Mouse (Mus musculus) forebrain, postnatal 0 days (tissue): ENCODE measurements around the gene Shank2. TPM values are rescaled to one million over a fixed set of nuclear protein-coding genes. Genes with fewer than 3 reads are reported as not detected.

Experiments used
- ATAC-seq: fragments of 200-750 bp; cut with Nextera tagmentation; 2 replicates; pipeline ENCODE4 v1.8.0; 2017; ENCODE audit warnings: mild to moderate bottlenecking, moderate library complexity
- DNase-seq: peaks from one replicate; pipeline ENCODE4 v3.0.0-alpha.2; 2015
- H3K27ac ChIP-seq: fragments of 300-500 bp; sonication (generic); 2 replicates; pipeline ENCODE4 v1.5.1; 2014; ENCODE audit warnings: low read depth, mild to moderate bottlenecking, antibody characterized with exemption, low read length, moderate library complexity, mixed read lengths
- H3K27me3 ChIP-seq: fragments of 300-500 bp; sonication (generic); 2 replicates; pipeline ENCODE4 v1.6.1; 2014; ENCODE audit warnings: mild to moderate bottlenecking, low read length, mixed read lengths; ENCODE audit not compliant: insufficient read depth
- H3K36me3 ChIP-seq: fragments of 300-500 bp; sonication (generic); 2 replicates; pipeline ENCODE4 v1.6.1; 2014; ENCODE audit warnings: mild to moderate bottlenecking, moderate library complexity; ENCODE audit not compliant: insufficient read depth
- H3K4me1 ChIP-seq: fragments of 300-500 bp; sonication (generic); 2 replicates; pipeline ENCODE4 v1.6.1; 2014; ENCODE audit warnings: antibody characterized with exemption; ENCODE audit not compliant: insufficient read depth
- H3K4me2 ChIP-seq: fragments of 300-500 bp; sonication (generic); 2 replicates; pipeline ENCODE4 v1.6.1; 2014; ENCODE audit warnings: low read depth, mild to moderate bottlenecking, moderate library complexity
- H3K4me3 ChIP-seq: fragments of 300-500 bp; sonication (generic); 2 replicates; pipeline ENCODE4 v1.5.1; 2014; ENCODE audit warnings: low read depth, low read length, mixed read lengths
- H3K9ac ChIP-seq: fragments of 300-500 bp; sonication (generic); 2 replicates; pipeline ENCODE4 v1.6.1; 2014; ENCODE audit warnings: mild to moderate bottlenecking
- H3K9me3 ChIP-seq: fragments of 300-500 bp; sonication (generic); 2 replicates; pipeline ENCODE4 v1.6.1; 2016; ENCODE audit warnings: low read length
- CTCF ChIP-seq: sonication (generic); IDR thresholded peaks from 2 replicates; pipeline ENCODE4 v1.5.1; 2016; ENCODE audit warnings: antibody characterized with exemption, control low read depth, low read depth
- WGBS: fragments of 180-500 bp; shearing (Covaris S2); extraction: QIAGEN DNeasy Blood & Tissue Kit; methylation state at CpG from one replicate; pipeline ENCODE4 v1.1.7; 2014; 5-methylcytosine and 5-hydroxymethylcytosine counted together
- polyA plus RNA-seq: library from polyadenylated mRNA; unstranded; fragments of >200 nt; fragmentation: Nextera tagmentation; extraction: Ambion mirVana; gene quantifications from 2 replicates; pipeline ENCODE4 v1.2.1, GENCODE M21; 2015
- total RNA-seq: library from RNA; depleted of rRNA; stranded (reverse); fragments of >200 nt; gene quantifications from 2 replicates; pipeline ENCODE4 v1.2.3, GENCODE M21; 2014

Gene Shank2
- total and polyA plus RNA-seq, 2 experiments from 2014 or later, result 8.8 to 29.0 TPM

DNA sequence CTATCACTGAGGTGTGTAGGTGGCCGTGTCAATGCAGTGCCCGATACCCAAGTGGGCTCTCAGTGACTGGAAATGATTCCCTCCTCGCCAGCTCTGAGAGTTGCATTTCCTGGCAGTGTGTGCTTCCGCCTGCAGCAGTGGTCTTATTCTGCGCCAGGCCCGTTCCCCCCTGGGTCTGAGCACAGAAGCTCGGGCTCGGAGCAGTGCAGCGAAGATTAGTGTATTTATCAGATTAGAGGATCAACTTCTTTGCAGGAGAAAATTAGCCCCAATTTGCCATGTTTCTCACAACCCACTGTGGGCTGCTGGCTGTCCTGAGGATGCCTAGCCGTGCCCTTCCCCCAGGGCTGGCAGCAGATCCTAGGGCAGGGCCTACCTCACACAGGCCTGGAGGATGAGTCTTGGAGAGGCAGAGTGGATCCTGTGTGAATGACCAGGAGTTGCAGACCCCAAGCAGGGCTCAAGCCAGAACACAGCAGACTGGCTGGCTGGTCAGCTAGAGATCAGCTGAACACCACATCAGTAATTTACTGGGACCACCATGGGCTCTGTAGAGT, 306.2 kb downstream of the Shank2 start:
- ATAC-seq (peak; percentile 27; the same call in 1 of the 2 replicates), DNase-seq (no peak)
- no peak overlapping the region for H3K4me2 ChIP-seq
- no peaks in the 10 kb centered on the region for H3K36me3 ChIP-seq
- H3K27ac ChIP-seq, result no peak overlapping the region
- H3K4me3 ChIP-seq, result no peak overlapping the region
- no peak for TF ChIP-seq CTCF
- H3K9me3 ChIP-seq, result no peaks in the 10 kb centered on the region
- 72% methylated on average over 10 of the region's 10 CpGs for WGBS
- H3K9ac ChIP-seq, result no peak overlapping the region
- H3K27me3 ChIP-seq, result no peaks in the 10 kb centered on the region
- H3K4me1 ChIP-seq, result no peaks in the 10 kb centered on the region

DNA sequence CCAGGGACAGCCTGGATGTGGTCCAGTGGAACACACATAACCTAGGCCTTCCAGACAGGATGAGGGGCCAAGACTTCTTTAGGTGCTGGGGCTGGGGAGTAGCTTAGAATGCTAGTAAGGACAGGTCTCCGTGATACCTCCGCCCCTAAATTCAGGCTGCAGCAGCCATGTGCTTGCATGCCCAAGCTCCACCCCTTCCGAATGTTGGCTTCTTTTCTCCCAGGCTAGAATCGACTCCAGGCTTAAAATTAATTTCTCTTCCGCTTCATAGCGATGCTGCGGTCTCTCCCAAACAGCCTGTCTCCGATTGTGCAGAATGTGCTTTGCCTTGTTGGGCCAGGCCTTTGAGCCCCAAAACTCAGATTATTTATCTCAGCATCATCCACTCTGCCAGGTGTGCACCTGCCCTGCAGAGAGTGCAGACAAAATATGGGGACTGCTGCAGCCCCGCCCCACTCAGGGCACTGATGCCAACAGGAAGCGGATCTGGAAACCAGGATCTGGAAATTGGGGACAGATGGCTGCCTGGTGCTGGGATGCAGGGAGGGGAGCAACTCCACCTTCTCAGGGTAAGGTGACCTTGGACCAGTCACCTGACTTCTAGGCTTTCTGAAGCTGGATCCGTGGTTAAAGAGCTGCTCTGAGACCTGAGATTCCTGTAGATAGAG, 312.8 kb downstream of the Shank2 start:
- ATAC-seq (no peak), DNase-seq (no peak)
- H3K9me3 ChIP-seq, result no peaks in the 10 kb centered on the region
- H3K9ac ChIP-seq, result no peak overlapping the region
- peaks cover 14% of the 10 kb centered on the region for H3K4me1 ChIP-seq
- no peak overlapping the region for H3K27ac ChIP-seq
- H3K36me3 ChIP-seq, result no peaks in the 10 kb centered on the region
- 76% methylated on average over 11 of the region's 11 CpGs for WGBS
- no peak overlapping the region for H3K4me2 ChIP-seq
- TF ChIP-seq CTCF, result no peak
- H3K27me3 ChIP-seq, result no peaks in the 10 kb centered on the region
- H3K4me3 ChIP-seq, result no peak overlapping the region

DNA sequence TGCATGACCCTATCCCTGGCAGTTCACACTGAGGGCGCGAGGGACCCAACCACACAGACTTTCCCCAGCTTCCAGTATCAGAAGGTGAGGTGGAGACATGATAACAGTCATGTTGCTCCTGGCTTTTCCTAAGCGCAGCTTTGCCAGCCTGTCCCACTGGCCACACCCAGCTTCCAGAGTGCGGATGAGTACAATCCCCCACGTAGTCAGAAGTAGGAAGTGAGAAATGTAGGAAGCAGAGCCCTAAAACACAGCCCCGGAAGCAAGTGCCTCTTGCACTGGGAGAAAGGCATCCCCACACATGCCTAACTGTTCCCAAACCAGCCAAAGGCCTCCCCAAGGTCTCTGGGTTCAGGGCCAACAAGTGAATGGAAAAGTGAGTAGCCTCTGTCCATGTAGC, 314.5 kb downstream of the Shank2 start:
- no peaks in the 10 kb centered on the region for H3K27me3 ChIP-seq
- peaks cover 14% of the 10 kb centered on the region for H3K4me1 ChIP-seq
- H3K4me2 ChIP-seq, result no peak overlapping the region
- no peak overlapping the region for H3K4me3 ChIP-seq
- no peak for TF ChIP-seq CTCF
- H3K27ac ChIP-seq, result no peak overlapping the region
- no peak overlapping the region for H3K9ac ChIP-seq
- ATAC-seq, result no peak
- DNase-seq, result no peak
- 87% methylated on average over 6 of the region's 6 CpGs for WGBS
- no peaks in the 10 kb centered on the region for H3K9me3 ChIP-seq
- H3K36me3 ChIP-seq, result no peaks in the 10 kb centered on the region

DNA sequence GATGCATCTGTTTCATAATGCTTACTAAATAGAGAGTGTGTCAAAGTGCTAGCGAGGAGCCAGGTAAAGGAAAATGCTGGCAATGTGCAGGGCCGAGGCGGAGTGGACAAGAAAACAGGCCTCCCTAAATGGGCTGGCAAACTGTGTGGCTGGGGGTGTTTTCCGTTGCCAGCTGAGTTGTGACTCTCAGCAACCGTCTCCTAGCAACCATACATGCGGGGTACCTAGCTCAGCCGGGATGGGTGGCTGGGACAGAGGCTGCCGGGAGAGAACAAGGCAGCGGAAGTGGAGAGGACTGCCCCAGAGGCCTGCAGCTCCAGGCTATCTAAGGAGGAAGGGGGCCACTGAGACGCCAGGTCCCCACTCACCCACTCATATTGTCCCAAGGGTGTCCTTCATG, 315.1 kb downstream of the Shank2 start:
- Histone ChIP-seq H3K4me3 (no peak overlapping the region), H3K9ac (no peak overlapping the region), H3K9me3 (no peaks in the 10 kb centered on the region), H3K27me3 (no peaks in the 10 kb centered on the region), H3K27ac (no peak overlapping the region), H3K36me3 (no peaks in the 10 kb centered on the region), H3K4me1 (peaks cover 14% of the 10 kb centered on the region), H3K4me2 (no peak overlapping the region)
- peak; percentile 63 for DNase-seq
- TF ChIP-seq CTCF, result no peak
- ATAC-seq, result peak; percentile 81
- WGBS, result 13% methylated on average over 10 of the region's 10 CpGs

DNA sequence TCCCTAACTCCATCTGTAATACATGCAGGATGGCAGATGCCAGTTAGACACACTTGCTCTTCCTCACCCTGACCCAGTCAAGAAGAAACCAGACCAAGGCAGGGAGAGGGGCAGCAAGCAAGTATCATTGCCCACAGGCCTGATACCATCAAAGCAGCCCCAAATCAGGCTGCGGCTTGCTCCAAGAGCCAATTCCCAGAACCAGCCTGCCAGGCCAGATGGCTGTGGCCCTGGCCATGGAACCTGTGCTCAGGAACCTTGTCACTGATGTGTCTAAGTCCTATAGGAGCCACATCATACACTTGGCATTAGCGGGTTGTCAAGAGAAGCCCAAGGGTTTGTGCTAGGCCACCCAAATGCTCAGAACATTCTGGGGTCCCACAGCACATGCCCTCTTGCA, 322.3 kb downstream of the Shank2 start:
- H3K9me3 ChIP-seq, result no peaks in the 10 kb centered on the region
- H3K27me3 ChIP-seq, result no peaks in the 10 kb centered on the region
- ATAC-seq (no peak), DNase-seq (no peak)
- 95% methylated on average over 2 of the region's 2 CpGs for WGBS
- no peaks in the 10 kb centered on the region for H3K4me1 ChIP-seq
- no peak overlapping the region for H3K4me3 ChIP-seq
- H3K27ac ChIP-seq, result no peak overlapping the region
- 0 out of 2 replicates have a peak, but pooled peaks cover 3% of the 10 kb centered on the region for H3K36me3 ChIP-seq
- TF ChIP-seq CTCF, result no peak
- no peak overlapping the region for H3K9ac ChIP-seq
- no peak overlapping the region for H3K4me2 ChIP-seq

DNA sequence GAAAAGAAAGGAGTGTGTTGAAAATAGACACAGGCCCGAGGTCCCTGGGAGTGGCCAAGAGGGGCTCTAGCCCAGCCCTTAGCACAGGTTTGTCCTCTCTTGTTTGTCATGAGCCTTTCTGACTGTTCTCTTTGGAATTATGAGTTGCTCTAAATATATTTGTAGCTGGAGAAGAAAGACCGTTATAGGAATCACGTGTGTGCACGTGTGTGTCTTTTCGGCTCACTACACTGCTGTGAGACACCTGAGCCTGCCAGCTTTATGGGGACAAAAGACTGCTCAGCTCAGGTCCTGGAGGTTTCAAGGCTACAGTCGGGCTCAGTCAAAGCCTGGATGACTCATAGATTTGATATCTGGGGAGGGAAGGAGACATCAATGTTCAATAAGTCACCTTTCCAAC, 323.1 kb downstream of the Shank2 start:
- H3K4me2 ChIP-seq, result no peak overlapping the region
- ATAC-seq (no peak), DNase-seq (no peak)
- no peak overlapping the region for H3K27ac ChIP-seq
- no peak overlapping the region for H3K4me3 ChIP-seq
- H3K4me1 ChIP-seq, result no peaks in the 10 kb centered on the region
- H3K9ac ChIP-seq, result no peak overlapping the region
- H3K36me3 ChIP-seq, result 0 out of 2 replicates have a peak, but pooled peaks cover 3% of the 10 kb centered on the region
- TF ChIP-seq CTCF, result no peak
- H3K27me3 ChIP-seq, result no peaks in the 10 kb centered on the region
- no peaks in the 10 kb centered on the region for H3K9me3 ChIP-seq
- 83% methylated on average over 6 of the region's 6 CpGs for WGBS

DNA sequence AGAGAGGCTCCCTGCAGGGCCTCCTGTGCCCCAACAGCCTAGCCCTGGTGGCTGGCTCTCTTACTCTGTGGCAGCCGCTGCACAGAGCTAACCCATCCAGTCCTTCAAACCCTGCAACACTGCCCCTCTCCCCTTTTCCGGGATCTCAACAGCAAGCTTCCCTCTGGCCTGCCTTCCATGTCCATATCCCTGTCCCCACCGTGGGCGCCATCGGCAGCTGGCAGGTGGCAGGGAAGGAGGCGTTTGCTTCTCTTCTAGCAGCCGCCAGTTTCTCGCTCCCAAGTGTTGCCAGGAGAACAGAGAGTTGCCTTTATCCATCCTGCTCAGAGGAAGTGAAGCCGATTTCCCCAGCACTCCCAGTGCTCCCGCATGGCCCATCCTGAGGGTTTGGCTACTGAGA, 323.9 kb downstream of the Shank2 start:
- DNase-seq (peak; percentile 31), ATAC-seq (peak; percentile 38; the same call in 1 of the 2 replicates)
- no peak for TF ChIP-seq CTCF
- Histone ChIP-seq H3K9ac (no peak overlapping the region), H3K4me1 (no peaks in the 10 kb centered on the region), H3K27ac (no peak overlapping the region), H3K27me3 (no peaks in the 10 kb centered on the region), H3K9me3 (no peaks in the 10 kb centered on the region), H3K4me2 (no peak overlapping the region), H3K36me3 (0 out of 2 replicates have a peak, but pooled peaks cover 3% of the 10 kb centered on the region), H3K4me3 (no peak overlapping the region)
- WGBS, result 72% methylated on average over 10 of the region's 10 CpGs
